Mouse (Mus musculus) G1E (cell line): Measurements from ENCODE around the gene Efna2. TPM values are rescaled to one million over a fixed set of nuclear protein-coding genes. Genes with fewer than 3 reads are reported as not detected.

Experiments used
- ATAC-seq: 2 replicates; pipeline ENCODE4 v1.8.0; 2016; ENCODE audit warnings: mild to moderate bottlenecking; ENCODE audit not compliant: insufficient number of reproducible peaks, poor library complexity, low FRiP score, severe bottlenecking; ENCODE audit errors: extremely low read depth
- DNase-seq: peaks from one replicate; pipeline ENCODE4 v3.0.0; 2012; ENCODE audit warnings: low spot score
- H3K27me3 ChIP-seq: 2 replicates; pipeline ENCODE4 v1.6.1; 2012; ENCODE audit warnings: mild to moderate bottlenecking, low read length, inconsistent platforms; ENCODE audit not compliant: insufficient read depth
- H3K36me3 ChIP-seq: replicated peaks from 2 replicates; pipeline ENCODE3; 2012; ENCODE audit warnings: mild to moderate bottlenecking, inconsistent platforms
- H3K4me1 ChIP-seq: 2 replicates; pipeline ENCODE4 v1.6.1; 2012; ENCODE audit warnings: low read depth, low read length, inconsistent platforms, mixed read lengths; ENCODE audit not compliant: insufficient read depth
- H3K4me3 ChIP-seq: 2 replicates; pipeline ENCODE4 v1.5.1; 2012; ENCODE audit warnings: low read depth, mild to moderate bottlenecking, inconsistent platforms, low read length, moderate library complexity, mixed read lengths
- H3K9me3 ChIP-seq: replicated peaks from 2 replicates; pipeline ENCODE4 v1.6.1; 2012; ENCODE audit warnings: inconsistent platforms
- CTCF ChIP-seq: IDR thresholded peaks from 2 replicates; pipeline ENCODE4 v1.5.1; 2012; ENCODE audit warnings: low read depth, low read length, inconsistent platforms, mixed read lengths
- GATA1 ChIP-seq: IDR thresholded peaks from 2 replicates; pipeline ENCODE4 v1.6.1; 2012; ENCODE audit warnings: borderline replicate concordance, low read length, inconsistent platforms, mixed read lengths
- GATA2 ChIP-seq: IDR thresholded peaks from 2 replicates; pipeline ENCODE4 v1.6.1; 2012; ENCODE audit warnings: low read depth, low read length, inconsistent platforms, borderline replicate concordance
- POLR2AphosphoS5 ChIP-seq: IDR thresholded peaks from 2 replicates; pipeline ENCODE4 v1.6.1; 2012; ENCODE audit warnings: low read depth, low read length, inconsistent platforms; ENCODE audit not compliant: insufficient replicate concordance
- TAL1 ChIP-seq: conservative IDR thresholded peaks from 2 replicates; pipeline ENCODE4 v1.6.1; 2012; ENCODE audit warnings: low read depth, low read length, inconsistent platforms, mixed read lengths
- polyA plus RNA-seq: library from polyadenylated mRNA; stranded (reverse); fragments of >175 nt; gene quantifications from 2 replicates; pipeline ENCODE4 v1.2.3, GENCODE M21; 2012
- total RNA-seq, 2 experiments: library from RNA; stranded (forward) in 1 of 2; stranded (reverse) in 1 of 2; fragments of 200-1000 nt in 1 of 2; fragments of >200 nt in 1 of 2; fragmentation: Nextera tagmentation in 1 of 2; gene quantifications; 2 replicates each; pipeline ENCODE4 v1.2.3; 2014 to 2017

The Efna2 gene
- total and polyA plus RNA-seq, 3 experiments = 0.20 TPM; not detected in 2

DNA sequence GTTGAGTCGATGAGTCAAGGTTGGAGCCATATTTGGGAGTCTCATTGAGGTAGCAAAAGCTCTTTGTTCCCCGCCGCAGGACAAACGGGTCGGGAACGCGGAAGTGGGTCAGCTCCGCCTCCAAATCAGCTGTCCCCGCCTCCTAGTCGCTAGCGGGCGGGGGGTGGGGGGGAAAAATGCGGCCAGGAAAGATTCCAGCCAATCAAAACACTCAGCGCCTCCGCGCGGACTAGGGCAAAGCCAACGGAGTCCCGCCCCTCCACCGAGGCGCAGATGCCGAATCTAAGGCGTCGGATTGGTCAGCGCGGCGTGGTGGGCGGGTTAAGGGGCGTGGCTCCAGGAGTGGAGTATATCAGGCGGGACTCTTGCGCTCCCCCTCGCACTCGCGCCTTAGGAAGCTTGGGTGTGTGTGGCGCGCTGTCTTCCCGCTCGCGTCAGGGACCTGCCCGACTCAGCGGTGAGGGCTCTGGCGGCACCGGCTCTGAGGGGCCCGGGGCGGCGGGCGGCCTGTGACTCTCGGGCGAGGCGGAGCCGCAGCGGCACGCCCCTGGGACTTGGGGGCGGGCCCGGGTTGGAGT is 11.7 kb upstream of the Efna2 start:
- Histone ChIP-seq H3K4me1 (peaks cover 80% of the 10 kb centered on the region), H3K27me3 (no peaks in the 10 kb centered on the region; the same call in 1 of the 2 replicates)
- peak; percentile 95 for DNase-seq

DNA sequence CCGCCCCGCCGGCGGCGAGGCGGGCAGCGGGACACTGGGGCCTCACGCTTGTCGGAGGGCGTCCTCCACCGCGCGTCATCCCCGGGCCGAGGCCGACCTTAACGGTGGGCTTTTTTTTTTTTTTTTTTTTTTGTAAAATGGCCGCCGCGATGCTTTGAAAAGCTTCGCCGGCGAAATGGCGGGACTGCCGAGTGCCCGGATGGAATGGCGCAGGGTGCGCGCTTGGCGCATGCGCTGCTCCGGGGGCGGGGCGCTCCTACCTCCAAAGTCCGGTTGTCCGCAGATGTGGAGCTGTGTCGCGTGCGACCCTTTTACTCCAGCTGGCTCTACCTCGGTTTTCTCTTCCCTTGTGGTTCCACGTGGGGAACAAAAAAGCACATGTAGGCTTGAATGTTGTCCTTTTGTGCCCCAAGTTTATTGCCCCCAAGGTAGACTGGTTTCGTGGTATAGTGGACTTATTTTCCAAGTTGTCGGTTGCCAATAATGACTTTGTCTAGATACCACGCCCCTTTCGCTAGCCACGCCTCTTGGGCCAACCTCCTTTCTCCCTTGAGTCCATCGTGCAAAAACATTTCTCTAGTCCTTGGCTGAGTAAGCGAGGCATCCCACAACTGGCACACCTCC is 11.1 kb upstream of the Efna2 start:
- Histone ChIP-seq H3K27me3 (no peaks in the 10 kb centered on the region; the same call in 1 of the 2 replicates), H3K4me3 (peak overlapping the region; percentile 85), H3K4me1 (peaks cover 74% of the 10 kb centered on the region), H3K36me3 (peaks cover 40% of the 10 kb centered on the region), H3K9me3 (peaks cover 24% of the 10 kb centered on the region)
- ATAC-seq = no peak
- peak; percentile 85 for DNase-seq
- TF ChIP-seq POLR2AphosphoS5 (no peak; the same call in none of the 2 replicates), TAL1 (no peak), GATA2 (no peak), CTCF (no peak), GATA1 (no peak)

More for the DNA sequence above, 11.7 kb upstream of the Efna2 start:
- no peak for TF ChIP-seq GATA1
- peak; percentile 89 for TF ChIP-seq POLR2AphosphoS5
- Histone ChIP-seq H3K9me3 (peaks cover 24% of the 10 kb centered on the region), H3K36me3 (peaks cover 35% of the 10 kb centered on the region), H3K4me3 (peak overlapping the region; percentile 85)
- ATAC-seq = peak; percentile 83

DNA sequence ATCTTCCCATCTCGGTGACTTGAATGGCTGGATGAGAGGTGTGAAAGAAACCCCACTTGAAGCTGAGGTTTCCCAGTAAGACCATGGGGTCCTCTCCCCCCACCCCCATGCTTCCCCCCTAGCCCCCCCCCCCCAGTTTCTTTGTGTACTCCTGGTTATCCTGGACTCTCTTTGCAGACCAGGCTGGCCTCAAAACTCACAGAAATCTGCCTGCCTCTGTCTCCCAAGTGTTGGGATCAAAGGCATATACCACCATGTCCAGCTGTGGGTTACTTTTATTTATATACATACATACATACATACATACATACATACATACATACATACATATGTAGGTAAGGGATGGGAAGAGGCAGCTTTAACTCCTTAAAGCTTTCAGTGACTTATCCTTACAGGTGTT is 10.2 kb upstream of the Efna2 start:
- peak overlapping the region; percentile 85; the same call in 1 of the 2 replicates for H3K4me3 ChIP-seq

DNA sequence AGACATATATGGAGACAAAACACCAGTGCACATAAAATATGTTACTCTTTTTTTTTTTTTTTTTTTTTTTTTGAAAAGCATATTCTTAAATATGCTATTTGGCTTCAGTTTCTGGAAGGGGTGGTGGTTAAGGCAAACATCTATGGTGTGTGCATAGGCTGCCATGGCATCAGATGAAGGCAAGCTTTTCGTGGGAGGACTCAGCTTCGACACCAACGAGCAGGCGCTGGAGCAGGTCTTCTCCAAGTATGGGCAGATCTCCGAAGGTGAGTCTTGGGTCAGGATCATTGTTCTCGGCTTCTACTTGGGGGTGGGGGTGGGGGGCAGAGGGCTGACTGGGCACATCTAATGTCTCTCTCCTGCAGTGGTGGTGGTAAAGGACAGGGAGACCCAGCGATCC is 9.6 kb upstream of the Efna2 start:
- no peaks in the 10 kb centered on the region; the same call in 1 of the 2 replicates for H3K27me3 ChIP-seq
- no peak for TF ChIP-seq TAL1
- no peak for TF ChIP-seq GATA2
- TF ChIP-seq CTCF = no peak
- no peak for TF ChIP-seq POLR2AphosphoS5
- no peak for TF ChIP-seq GATA1
- peak overlapping the region; percentile 4; the same call in 1 of the 2 replicates for H3K4me3 ChIP-seq
- no peak for DNase-seq
- H3K9me3 ChIP-seq = peaks cover 24% of the 10 kb centered on the region
- ATAC-seq = no peak
- peaks cover 74% of the 10 kb centered on the region for H3K4me1 ChIP-seq
- H3K36me3 ChIP-seq = peaks cover 53% of the 10 kb centered on the region

More for the DNA sequence above, 10.2 kb upstream of the Efna2 start:
- DNase-seq (no peak), ATAC-seq (no peak)
- Histone ChIP-seq H3K4me1 (peaks cover 74% of the 10 kb centered on the region), H3K9me3 (peaks cover 24% of the 10 kb centered on the region), H3K27me3 (no peaks in the 10 kb centered on the region; the same call in 1 of the 2 replicates), H3K36me3 (peaks cover 47% of the 10 kb centered on the region)
- no peak for TF ChIP-seq GATA1
- no peak for TF ChIP-seq CTCF
- no peak for TF ChIP-seq TAL1
- TF ChIP-seq POLR2AphosphoS5 = no peak
- no peak for TF ChIP-seq GATA2

DNA sequence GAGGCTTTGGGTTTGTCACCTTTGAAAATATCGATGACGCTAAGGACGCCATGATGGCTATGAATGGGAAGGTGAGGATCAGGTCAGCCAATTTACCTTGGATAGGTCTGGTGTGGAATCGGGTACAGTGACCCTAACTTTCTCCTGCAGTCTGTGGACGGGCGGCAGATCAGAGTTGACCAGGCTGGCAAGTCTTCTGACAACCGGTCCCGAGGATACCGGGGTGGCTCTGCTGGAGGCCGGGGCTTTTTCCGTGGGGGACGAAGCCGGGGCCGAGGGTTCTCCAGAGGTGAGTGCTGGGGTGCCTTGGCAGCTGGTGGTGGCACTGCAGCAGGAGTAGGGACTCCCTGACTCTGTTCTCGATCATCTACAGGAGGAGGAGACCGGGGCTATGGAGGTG is 9.2 kb upstream of the Efna2 start:
- peak overlapping the region; percentile 4; the same call in 1 of the 2 replicates for H3K4me3 ChIP-seq
- DNase-seq = no peak
- ATAC-seq = no peak
- no peaks in the 10 kb centered on the region; the same call in 1 of the 2 replicates for H3K27me3 ChIP-seq
- H3K4me1 ChIP-seq = peaks cover 74% of the 10 kb centered on the region
- H3K36me3 ChIP-seq = peaks cover 57% of the 10 kb centered on the region
- H3K9me3 ChIP-seq = peaks cover 24% of the 10 kb centered on the region
- TF ChIP-seq GATA2 (no peak), GATA1 (no peak), CTCF (no peak), POLR2AphosphoS5 (no peak), TAL1 (no peak)

DNA sequence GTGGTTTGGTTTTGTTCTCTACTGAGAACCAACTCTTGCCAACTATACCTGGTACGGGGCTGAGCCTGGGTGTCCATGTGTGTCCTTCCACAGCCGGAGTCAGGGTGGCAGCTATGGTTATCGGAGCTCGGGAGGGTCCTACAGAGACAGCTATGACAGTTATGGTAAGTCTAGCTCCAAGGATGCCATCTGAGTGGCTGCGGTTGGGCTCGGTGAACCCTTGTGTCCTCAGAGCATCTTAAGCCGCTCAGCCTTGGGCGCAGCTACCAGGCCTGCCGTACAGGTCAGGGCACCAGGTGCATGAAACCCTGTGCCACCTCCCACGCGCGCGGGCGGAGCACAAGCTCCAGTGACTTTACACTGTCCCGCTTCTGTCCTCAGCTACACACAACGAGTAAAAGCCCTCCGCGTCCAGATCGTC is 8.7 kb upstream of the Efna2 start:
- no peaks in the 10 kb centered on the region; the same call in 1 of the 2 replicates for H3K27me3 ChIP-seq
- H3K4me3 ChIP-seq = peak overlapping the region; percentile 10; the same call in 1 of the 2 replicates
- TF ChIP-seq TAL1 (no peak), GATA2 (no peak), GATA1 (no peak), POLR2AphosphoS5 (no peak), CTCF (no peak)
- no peak for DNase-seq
- peaks cover 24% of the 10 kb centered on the region for H3K9me3 ChIP-seq
- ATAC-seq = no peak
- peaks cover 71% of the 10 kb centered on the region for H3K4me1 ChIP-seq
- H3K36me3 ChIP-seq = peaks cover 62% of the 10 kb centered on the region
